Mouse (Mus musculus) C2C12 (cell line): ENCODE measurements around the gene Ubxn6.

Experiments used
- CEBPB ChIP-seq: IDR thresholded peaks from one replicate; pipeline ENCODE4 v1.6.1; 2011; ENCODE audit warnings: low read depth, mild to moderate bottlenecking, control low read depth, moderate library complexity
- CTCF ChIP-seq: IDR thresholded peaks from one replicate; pipeline ENCODE4 v1.5.1; 2011; ENCODE audit not compliant: control insufficient read depth, insufficient read depth, insufficient read length
- MAX ChIP-seq: IDR thresholded peaks from one replicate; pipeline ENCODE4 v1.6.1; 2011; ENCODE audit warnings: mild to moderate bottlenecking, control low read depth
- USF1 ChIP-seq: IDR thresholded peaks from one replicate; pipeline ENCODE4 v1.6.1; 2011; ENCODE audit warnings: low read depth, mild to moderate bottlenecking, control low read depth, moderate library complexity

- TF ChIP-seq CTCF (no peak), MAX (peak; percentile 73), USF1 (no peak), CEBPB (no peak)
Observed at GRCm38 (mm10) chr17:56078880-56079795, 4.3 kb upstream of the Ubxn6 start, which contains the start of gene Hdgfl2.
